Mouse (Mus musculus): ENCODE results near the gene Lrrn1. TPM values are rescaled to one million over a fixed set of nuclear protein-coding genes. Genes with fewer than 3 reads are reported as not detected.

The Lrrn1 gene
- polyA plus RNA-seq (2014; fragmentation: Nextera tagmentation; extraction: Ambion mirVana) = 8.0 and 15.5 TPM in 2 replicates

GRCm38 (mm10) chr6:107528877-107529864, at the start of gene Lrrn1:
Lrrn1 (plus strand) TSS chr6:107529768.
- H3K4me2 ChIP-seq (replicated peaks; ENCODE audit: low read depth, low read length) = peak within 1 kb of the TSS; percentile 98
- H3K27me3 ChIP-seq (ENCODE audit: control insufficient read depth, insufficient read depth, low read length) = peaks cover 9% of the 10 kb centered on the region; the same call in 1 of the 2 replicates
- 4% methylated on average over 24 of the region's 43 CpGs for WGBS
- peak within 1 kb of the TSS; percentile 51 for H3K9ac ChIP-seq (ENCODE audit: low read depth, low read length)
- H3K27ac ChIP-seq (ENCODE audit: low read depth, low read length) = no peak within 1 kb of the TSS
- H3K4me3 ChIP-seq (ENCODE audit: low read length) = peak within 1 kb of the TSS; percentile 63
- peak; percentile 96 for ATAC-seq (ENCODE audit: low FRiP score, low TSS enrichment)
- H3K36me3 ChIP-seq (ENCODE audit: control insufficient read depth, insufficient read depth, low read length) = no peaks in the 10 kb centered on the region
- H3K9me3 ChIP-seq (ENCODE audit: control insufficient read depth, low read length) = no peaks in the 10 kb centered on the region
- H3K4me1 ChIP-seq (ENCODE audit: control insufficient read depth, insufficient read depth, low read length) = no peaks in the 10 kb centered on the region; the same call in 1 of the 2 replicates

GRCm38 (mm10) chr6:107494491-107494890, 35.1 kb upstream of the Lrrn1 start:
- no peaks in the 10 kb centered on the region for H3K36me3 ChIP-seq (ENCODE audit: control insufficient read depth, insufficient read depth, low read length)
- H3K4me2 ChIP-seq (replicated peaks; ENCODE audit: low read depth, low read length) = no peak overlapping the region
- no peak overlapping the region for H3K4me3 ChIP-seq (ENCODE audit: low read length)
- H3K27ac ChIP-seq (ENCODE audit: low read depth, low read length) = no peak overlapping the region
- 47% methylated on average over 1 of the region's 1 CpGs for WGBS
- H3K9ac ChIP-seq (ENCODE audit: low read depth, low read length) = no peak overlapping the region
- no peaks in the 10 kb centered on the region for H3K27me3 ChIP-seq (ENCODE audit: control insufficient read depth, insufficient read depth, low read length)
- no peaks in the 10 kb centered on the region for H3K4me1 ChIP-seq (ENCODE audit: control insufficient read depth, insufficient read depth, low read length)
- ATAC-seq (ENCODE audit: low FRiP score, low TSS enrichment) = no peak
- H3K9me3 ChIP-seq (ENCODE audit: control insufficient read depth, low read length) = no peaks in the 10 kb centered on the region

GRCm38 (mm10) chr6:107495830-107496229, 33.7 kb upstream of the Lrrn1 start:
- Histone ChIP-seq H3K4me1 (ENCODE audit: control insufficient read depth, insufficient read depth, low read length) (no peaks in the 10 kb centered on the region), H3K9ac (ENCODE audit: low read depth, low read length) (no peak overlapping the region), H3K9me3 (ENCODE audit: control insufficient read depth, low read length) (no peaks in the 10 kb centered on the region), H3K27ac (ENCODE audit: low read depth, low read length) (no peak overlapping the region), H3K36me3 (ENCODE audit: control insufficient read depth, insufficient read depth, low read length) (no peaks in the 10 kb centered on the region), H3K4me3 (ENCODE audit: low read length) (no peak overlapping the region), H3K27me3 (ENCODE audit: control insufficient read depth, insufficient read depth, low read length) (no peaks in the 10 kb centered on the region), H3K4me2 (replicated peaks; ENCODE audit: low read depth, low read length) (no peak overlapping the region)
- 71% methylated on average over 1 of the region's 1 CpGs for WGBS
- ATAC-seq (ENCODE audit: low FRiP score, low TSS enrichment) = no peak

GRCm38 (mm10) chr6:107513716-107514115, 15.9 kb upstream of the Lrrn1 start:
- H3K27me3 ChIP-seq (ENCODE audit: control insufficient read depth, insufficient read depth, low read length) = no peaks in the 10 kb centered on the region
- 83% methylated on average over 4 of the region's 4 CpGs for WGBS
- H3K36me3 ChIP-seq (ENCODE audit: control insufficient read depth, insufficient read depth, low read length) = no peaks in the 10 kb centered on the region
- no peak overlapping the region for H3K27ac ChIP-seq (ENCODE audit: low read depth, low read length)
- no peaks in the 10 kb centered on the region for H3K4me1 ChIP-seq (ENCODE audit: control insufficient read depth, insufficient read depth, low read length)
- ATAC-seq (ENCODE audit: low FRiP score, low TSS enrichment) = no peak
- H3K4me3 ChIP-seq (ENCODE audit: low read length) = no peak overlapping the region
- H3K9me3 ChIP-seq (ENCODE audit: control insufficient read depth, low read length) = no peaks in the 10 kb centered on the region
- H3K4me2 ChIP-seq (replicated peaks; ENCODE audit: low read depth, low read length) = no peak overlapping the region
- H3K9ac ChIP-seq (ENCODE audit: low read depth, low read length) = no peak overlapping the region

- H3K9me3 ChIP-seq (ENCODE audit: control insufficient read depth, low read length) = no peaks in the 10 kb centered on the region
- no peak overlapping the region for H3K27ac ChIP-seq (ENCODE audit: low read depth, low read length)
- no peak for ATAC-seq (ENCODE audit: low FRiP score, low TSS enrichment)
- no peaks in the 10 kb centered on the region for H3K36me3 ChIP-seq (ENCODE audit: control insufficient read depth, insufficient read depth, low read length)
- no peak overlapping the region for H3K4me2 ChIP-seq (replicated peaks; ENCODE audit: low read depth, low read length)
- WGBS = 74% methylated on average over 2 of the region's 2 CpGs
- H3K9ac ChIP-seq (ENCODE audit: low read depth, low read length) = no peak overlapping the region
- no peaks in the 10 kb centered on the region for H3K4me1 ChIP-seq (ENCODE audit: control insufficient read depth, insufficient read depth, low read length)
- H3K27me3 ChIP-seq (ENCODE audit: control insufficient read depth, insufficient read depth, low read length) = no peaks in the 10 kb centered on the region
- H3K4me3 ChIP-seq (ENCODE audit: low read length) = no peak overlapping the region
Measured at GRCm38 (mm10) chr6:107523953-107524352, 5.6 kb upstream of the Lrrn1 start.

- Histone ChIP-seq H3K4me1 (ENCODE audit: control insufficient read depth, insufficient read depth, low read length) (no peaks in the 10 kb centered on the region; the same call in 1 of the 2 replicates), H3K4me2 (replicated peaks; ENCODE audit: low read depth, low read length) (peak overlapping the region; percentile 98), H3K27me3 (ENCODE audit: control insufficient read depth, insufficient read depth, low read length) (peaks cover 9% of the 10 kb centered on the region; the same call in 1 of the 2 replicates), H3K4me3 (ENCODE audit: low read length) (peak overlapping the region; percentile 63), H3K36me3 (ENCODE audit: control insufficient read depth, insufficient read depth, low read length) (no peaks in the 10 kb centered on the region), H3K27ac (ENCODE audit: low read depth, low read length) (no peak overlapping the region), H3K9me3 (ENCODE audit: control insufficient read depth, low read length) (no peaks in the 10 kb centered on the region), H3K9ac (ENCODE audit: low read depth, low read length) (peak overlapping the region; percentile 51)
- peak; percentile 81; the same call in 1 of the 2 replicates for ATAC-seq (ENCODE audit: low FRiP score, low TSS enrichment)
- WGBS = 1% methylated on average over 34 of the region's 34 CpGs
Measured at GRCm38 (mm10) chr6:107529911-107530431, 403 bp downstream of the Lrrn1 start.

GRCm38 (mm10) chr6:107530621-107531285, 1.2 kb downstream of the Lrrn1 start:
- H3K9me3 ChIP-seq (ENCODE audit: control insufficient read depth, low read length) = no peaks in the 10 kb centered on the region
- WGBS = under 1% methylated on average over 15 of the region's 15 CpGs

GRCm38 (mm10) chr6:107531526-107532080, 2.0 kb downstream of the Lrrn1 start:
- H3K4me1 ChIP-seq (ENCODE audit: control insufficient read depth, insufficient read depth, low read length) = no peaks in the 10 kb centered on the region; the same call in 1 of the 2 replicates
- H3K27ac ChIP-seq (ENCODE audit: low read depth, low read length) = no peak overlapping the region
- peaks cover 9% of the 10 kb centered on the region; the same call in 1 of the 2 replicates for H3K27me3 ChIP-seq (ENCODE audit: control insufficient read depth, insufficient read depth, low read length)
- WGBS = 54% methylated on average over 8 of the region's 8 CpGs
- peak overlapping the region; percentile 63; the same call in 1 of the 2 replicates for H3K4me3 ChIP-seq (ENCODE audit: low read length)
- H3K9me3 ChIP-seq (ENCODE audit: control insufficient read depth, low read length) = no peaks in the 10 kb centered on the region
- H3K9ac ChIP-seq (ENCODE audit: low read depth, low read length) = no peak overlapping the region
- peak overlapping the region; percentile 98; the same call in 1 of the 2 replicates for H3K4me2 ChIP-seq (replicated peaks; ENCODE audit: low read depth, low read length)
- no peak for ATAC-seq (ENCODE audit: low FRiP score, low TSS enrichment)
- no peaks in the 10 kb centered on the region for H3K36me3 ChIP-seq (ENCODE audit: control insufficient read depth, insufficient read depth, low read length)

More at GRCm38 (mm10) chr6:107530621-107531285, 1.2 kb downstream of the Lrrn1 start:
- ATAC-seq (ENCODE audit: low FRiP score, low TSS enrichment) = no peak
- Histone ChIP-seq H3K27ac (ENCODE audit: low read depth, low read length) (no peak overlapping the region), H3K27me3 (ENCODE audit: control insufficient read depth, insufficient read depth, low read length) (peaks cover 9% of the 10 kb centered on the region; the same call in 1 of the 2 replicates), H3K4me2 (replicated peaks; ENCODE audit: low read depth, low read length) (peak overlapping the region; percentile 98), H3K36me3 (ENCODE audit: control insufficient read depth, insufficient read depth, low read length) (no peaks in the 10 kb centered on the region), H3K9ac (ENCODE audit: low read depth, low read length) (peak overlapping the region; percentile 51; the same call in 1 of the 2 replicates), H3K4me1 (ENCODE audit: control insufficient read depth, insufficient read depth, low read length) (no peaks in the 10 kb centered on the region; the same call in 1 of the 2 replicates), H3K4me3 (ENCODE audit: low read length) (peak overlapping the region; percentile 63)
